Mouse (Mus musculus) embryo, embryonic 11 days (tissue): ENCODE results near the gene C1qtnf5.

Experiments used
- DNase-seq: peaks from one replicate; pipeline ENCODE4 v3.0.0-alpha.2; 2015

The C1qtnf5 gene

GRCm38 (mm10) chr9:44079997-44080780 is 26.9 kb upstream of the C1qtnf5 start:
- no peak for DNase-seq

GRCm38 (mm10) chr9:44080953-44081352 is 26.1 kb upstream of the C1qtnf5 start:
- DNase-seq, result no peak

- DNase-seq, result no peak
Observed at GRCm38 (mm10) chr9:44081581-44081980, 25.5 kb upstream of the C1qtnf5 start.

GRCm38 (mm10) chr9:44082266-44082665 is 24.8 kb upstream of the C1qtnf5 start:
- no peak for DNase-seq

- no peak for DNase-seq
Observed at GRCm38 (mm10) chr9:44083392-44084121, 23.5 kb upstream of the C1qtnf5 start.

- DNase-seq, result no peak
Observed at GRCm38 (mm10) chr9:44084236-44084635, 22.8 kb upstream of the C1qtnf5 start.

- DNase-seq, result peak; percentile 94
Observed at GRCm38 (mm10) chr9:44084659-44085229, 22.3 kb upstream of the C1qtnf5 start.

GRCm38 (mm10) chr9:44085276-44085675 is 21.8 kb upstream of the C1qtnf5 start:
- no peak for DNase-seq

GRCm38 (mm10) chr9:44085741-44086665 is 21.0 kb upstream of the C1qtnf5 start:
- no peak for DNase-seq

GRCm38 (mm10) chr9:44086960-44087359 is 20.1 kb upstream of the C1qtnf5 start:
- no peak for DNase-seq

GRCm38 (mm10) chr9:44087761-44088455 is 19.1 kb upstream of the C1qtnf5 start:
- peak; percentile 55 for DNase-seq

GRCm38 (mm10) chr9:44088877-44089608 is 18.0 kb upstream of the C1qtnf5 start:
- DNase-seq, result no peak

GRCm38 (mm10) chr9:44093612-44094503 is 13.2 kb upstream of the C1qtnf5 start:
- peak; percentile 84 for DNase-seq

GRCm38 (mm10) chr9:44094737-44095136 is 12.3 kb upstream of the C1qtnf5 start:
- DNase-seq, result no peak

GRCm38 (mm10) chr9:44095781-44096180 is 11.3 kb upstream of the C1qtnf5 start:
- no peak for DNase-seq

- DNase-seq, result no peak
Observed at GRCm38 (mm10) chr9:44096536-44096935, 10.5 kb upstream of the C1qtnf5 start.

- DNase-seq, result peak; percentile 29
Observed at GRCm38 (mm10) chr9:44101490-44101889, 5.6 kb upstream of the C1qtnf5 start, which contains the start of gene Mfrp. Mfrp (plus strand) TSS chr9:44101729.

GRCm38 (mm10) chr9:44104881-44105280 is 2.2 kb upstream of the C1qtnf5 start:
- no peak for DNase-seq

GRCm38 (mm10) chr9:44105781-44106180 is 1.3 kb upstream of the C1qtnf5 start:
- DNase-seq, result no peak

- DNase-seq, result no peak
Observed at GRCm38 (mm10) chr9:44106182-44106581, 863 bp upstream of the C1qtnf5 start.
